Mouse (Mus musculus): ENCODE results near the gene Fcho2. TPM values are rescaled to one million over a fixed set of nuclear protein-coding genes. Genes with fewer than 3 reads are reported as not detected.
A peak's percentile ranks its signal among the peaks of the same experiment; 100 is the strongest.
"Not testable (repeated sequence)": the region's sequence is repeated elsewhere in the genome, so short reads cannot be mapped to it uniquely, and the experiment has no call there.

Gene Fcho2
- 29.0 and 31.2 TPM in 2 replicates for polyA plus RNA-seq (2012; rRNA removed)

DNA sequence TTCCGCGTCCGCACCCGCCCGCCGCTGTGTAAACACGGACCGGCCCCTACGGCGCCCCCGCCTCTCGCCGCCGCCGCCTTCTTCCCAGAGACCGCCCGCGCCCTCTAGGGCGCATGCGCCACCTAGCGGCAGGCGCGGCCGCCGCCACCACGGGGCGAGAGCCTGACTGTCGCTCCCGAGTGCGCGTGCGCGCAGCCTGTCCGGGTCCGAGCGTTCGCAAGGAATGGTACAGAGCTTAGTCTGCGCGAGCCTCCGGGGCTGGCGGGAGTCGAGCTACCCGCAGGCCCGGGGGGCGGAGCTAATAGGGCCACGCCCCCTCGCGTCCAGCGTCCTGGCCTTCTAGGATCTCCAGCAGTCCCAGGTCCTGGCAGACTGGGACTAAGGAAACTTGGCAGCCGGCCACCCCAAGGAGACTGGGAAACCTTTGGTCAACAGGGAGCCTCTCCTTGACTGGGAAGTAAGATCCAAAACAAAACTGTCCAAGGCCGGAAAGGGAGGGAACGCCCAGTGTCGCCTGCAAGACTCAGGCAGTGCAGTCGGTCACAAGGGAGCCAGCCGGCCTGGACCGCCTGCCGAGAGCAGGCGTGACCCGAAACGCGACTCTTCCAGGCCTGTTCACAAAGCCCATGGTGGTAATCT lies at the start of gene Fcho2:
Gene Fcho2, minus strand, starts transcription at position 303 of the 639 bp plus-strand sequence.
- TF ChIP-seq CTCF (IDR thresholded peaks at IDR 0.05; ENCODE audit: borderline replicate concordance, extremely low read depth, insufficient read depth, insufficient read length) (peak; percentile 85), POLR2A (IDR thresholded peaks at IDR 0.05; ENCODE audit: borderline replicate concordance, extremely low read depth, insufficient read depth, insufficient read length, poor library complexity, severe bottlenecking) (peak; percentile 66)
- DNase-seq (ENCODE audit: low read depth), result peak; percentile 98

DNA sequence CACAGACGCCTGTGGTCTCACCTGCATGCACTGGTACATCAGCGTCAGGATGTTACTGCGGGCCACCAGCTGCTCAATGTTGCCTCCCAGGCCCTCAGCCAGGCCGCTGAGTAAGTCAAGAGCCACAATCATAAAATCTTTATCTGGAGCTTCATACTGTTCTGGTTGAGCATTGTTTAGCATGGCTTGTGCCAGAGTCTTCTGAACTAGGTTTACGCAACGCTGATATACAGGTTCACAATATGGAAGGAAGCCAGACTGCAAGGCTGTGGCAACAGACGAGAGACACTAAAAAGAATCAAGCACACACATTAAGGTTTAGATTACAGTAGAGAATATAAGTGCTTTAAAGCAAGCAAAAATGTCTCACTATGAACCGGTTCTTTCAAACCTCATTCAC lies 40.0 kb upstream of the Fcho2 start:
- TF ChIP-seq CTCF (IDR thresholded peaks at IDR 0.05; ENCODE audit: borderline replicate concordance, extremely low read depth, insufficient read depth, insufficient read length) (no peak), POLR2A (IDR thresholded peaks at IDR 0.05; ENCODE audit: borderline replicate concordance, extremely low read depth, insufficient read depth, insufficient read length, poor library complexity, severe bottlenecking) (no peak)
- DNase-seq (ENCODE audit: low read depth), result no peak

DNA sequence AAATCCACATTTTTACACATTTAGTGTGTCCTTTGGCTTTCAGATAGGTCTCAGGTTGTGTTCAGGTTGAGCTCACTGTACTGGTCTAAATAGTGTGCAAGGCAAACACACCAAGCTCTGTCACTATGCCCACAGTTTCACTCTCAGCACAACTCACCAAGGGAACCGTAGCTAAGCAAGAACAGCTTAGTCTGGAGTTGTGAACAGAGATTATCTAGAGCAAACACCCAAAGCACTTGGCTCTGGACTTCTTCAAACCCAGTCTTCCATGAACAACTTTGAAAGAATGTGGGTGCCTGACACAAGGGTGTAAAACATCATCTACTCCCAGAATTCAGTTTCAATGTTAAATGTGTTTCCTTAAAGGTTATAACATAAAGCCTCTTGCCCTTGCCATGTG lies 30.5 kb upstream of the Fcho2 start:
- no peak for DNase-seq (ENCODE audit: low read depth)
- TF ChIP-seq POLR2A (IDR thresholded peaks at IDR 0.05; ENCODE audit: borderline replicate concordance, extremely low read depth, insufficient read depth, insufficient read length, poor library complexity, severe bottlenecking) (no peak), CTCF (IDR thresholded peaks at IDR 0.05; ENCODE audit: borderline replicate concordance, extremely low read depth, insufficient read depth, insufficient read length) (no peak)

DNA sequence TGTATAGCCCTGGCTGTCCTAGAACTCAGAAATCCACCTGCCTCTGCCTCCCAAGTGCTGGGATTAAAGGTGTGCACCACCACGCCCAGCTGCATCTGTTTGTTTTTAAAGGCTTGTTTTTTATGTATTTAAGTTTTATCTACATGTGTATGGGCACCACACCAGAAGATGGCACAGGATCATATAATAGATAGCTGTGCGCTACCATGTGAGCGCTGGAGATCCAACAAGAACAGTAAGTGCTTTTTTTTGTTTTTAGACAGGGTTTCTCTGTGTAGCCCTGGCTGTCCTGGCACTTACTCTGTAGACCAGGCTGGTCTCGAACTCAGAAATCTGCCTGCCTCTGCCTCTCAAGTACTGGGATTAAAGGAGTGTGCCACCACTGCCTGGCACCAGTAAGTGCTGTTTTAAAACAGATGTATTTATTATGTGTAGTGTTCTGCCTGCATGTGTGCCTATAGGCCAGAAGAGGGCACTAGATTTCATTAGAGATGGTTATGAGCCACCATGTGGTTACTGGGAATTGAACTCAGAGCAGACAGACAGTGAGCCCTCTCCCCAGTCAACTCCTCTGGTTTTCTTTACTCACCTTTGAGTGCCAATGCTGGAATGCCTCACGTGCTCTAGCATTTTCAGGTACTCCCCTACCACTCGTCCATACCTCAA lies 21.3 kb upstream of the Fcho2 start:
- TF ChIP-seq POLR2A (IDR thresholded peaks at IDR 0.05; ENCODE audit: borderline replicate concordance, extremely low read depth, insufficient read depth, insufficient read length, poor library complexity, severe bottlenecking) (no peak), CTCF (IDR thresholded peaks at IDR 0.05; ENCODE audit: borderline replicate concordance, extremely low read depth, insufficient read depth, insufficient read length) (no peak)
- DNase-seq (ENCODE audit: low read depth), result no peak

DNA sequence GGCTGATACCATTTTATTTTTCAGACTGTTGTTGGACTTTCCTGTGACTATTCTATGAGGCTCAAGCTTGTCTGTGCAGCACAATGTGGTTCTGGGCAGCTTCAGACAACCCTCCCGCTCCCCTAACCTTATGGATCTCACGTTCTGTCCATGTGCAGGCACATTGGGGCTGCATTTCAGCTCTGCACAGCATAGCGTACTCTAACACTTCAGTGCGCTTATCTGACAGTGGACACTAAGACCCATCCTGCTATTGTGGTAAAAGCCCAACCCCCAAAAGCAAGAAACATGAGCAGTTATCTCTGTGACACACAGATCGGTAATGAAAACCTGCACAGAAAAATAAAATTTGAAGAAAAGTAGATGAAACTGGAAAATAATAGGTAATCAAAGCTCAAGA lies 20.5 kb upstream of the Fcho2 start:
- no peak for TF ChIP-seq CTCF (IDR thresholded peaks at IDR 0.05; ENCODE audit: borderline replicate concordance, extremely low read depth, insufficient read depth, insufficient read length)
- TF ChIP-seq POLR2A (IDR thresholded peaks at IDR 0.05; ENCODE audit: borderline replicate concordance, extremely low read depth, insufficient read depth, insufficient read length, poor library complexity, severe bottlenecking), result no peak
- no peak for DNase-seq (ENCODE audit: low read depth)

DNA sequence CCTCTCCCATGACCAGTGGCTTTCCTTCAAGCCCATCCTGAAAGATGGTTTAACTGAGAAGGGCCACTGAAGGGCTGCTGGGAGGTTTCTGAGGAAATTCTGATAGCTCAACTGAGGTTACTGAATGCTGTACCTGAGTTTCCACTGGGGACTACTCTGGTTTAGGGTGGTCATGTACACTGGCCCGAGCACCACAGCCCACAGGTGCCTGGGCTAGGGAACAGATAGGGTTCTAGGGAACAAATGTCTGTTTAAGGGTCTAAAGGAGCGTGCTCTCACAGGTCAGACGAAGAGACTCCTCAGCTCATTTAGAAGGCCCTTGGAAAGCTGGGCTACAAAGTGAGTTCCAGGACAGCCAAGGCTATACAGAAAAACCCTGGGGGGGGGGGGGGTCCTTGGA lies 19.5 kb upstream of the Fcho2 start:
- TF ChIP-seq POLR2A (IDR thresholded peaks at IDR 0.05; ENCODE audit: borderline replicate concordance, extremely low read depth, insufficient read depth, insufficient read length, poor library complexity, severe bottlenecking) (no peak), CTCF (IDR thresholded peaks at IDR 0.05; ENCODE audit: borderline replicate concordance, extremely low read depth, insufficient read depth, insufficient read length) (no peak)

DNA sequence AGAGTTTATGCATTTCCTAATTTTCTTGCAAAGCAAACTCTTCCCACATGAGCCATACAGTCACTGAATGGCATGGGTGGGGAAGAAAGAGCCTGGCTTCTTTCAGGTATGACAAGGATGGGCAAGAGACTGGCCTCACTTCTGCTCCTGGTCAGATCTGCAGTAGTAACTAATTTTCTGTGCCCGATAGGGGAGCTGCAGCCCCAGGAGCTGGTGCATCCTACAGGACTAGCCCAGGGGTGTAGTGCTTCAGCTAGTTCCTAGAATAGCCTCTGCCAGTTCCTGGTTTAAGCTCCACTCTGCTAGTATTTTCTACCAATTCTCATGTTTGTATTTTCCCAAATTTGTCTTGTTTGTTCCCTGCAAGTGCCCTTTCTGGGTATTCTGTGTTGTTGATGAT lies 18.9 kb upstream of the Fcho2 start:
- DNase-seq (ENCODE audit: low read depth), result no peak
- no peak for TF ChIP-seq CTCF (IDR thresholded peaks at IDR 0.05; ENCODE audit: borderline replicate concordance, extremely low read depth, insufficient read depth, insufficient read length)
- TF ChIP-seq POLR2A (IDR thresholded peaks at IDR 0.05; ENCODE audit: borderline replicate concordance, extremely low read depth, insufficient read depth, insufficient read length, poor library complexity, severe bottlenecking), result no peak

More for the DNA sequence above, 19.5 kb upstream of the Fcho2 start:
- DNase-seq (ENCODE audit: low read depth), result no peak

DNA sequence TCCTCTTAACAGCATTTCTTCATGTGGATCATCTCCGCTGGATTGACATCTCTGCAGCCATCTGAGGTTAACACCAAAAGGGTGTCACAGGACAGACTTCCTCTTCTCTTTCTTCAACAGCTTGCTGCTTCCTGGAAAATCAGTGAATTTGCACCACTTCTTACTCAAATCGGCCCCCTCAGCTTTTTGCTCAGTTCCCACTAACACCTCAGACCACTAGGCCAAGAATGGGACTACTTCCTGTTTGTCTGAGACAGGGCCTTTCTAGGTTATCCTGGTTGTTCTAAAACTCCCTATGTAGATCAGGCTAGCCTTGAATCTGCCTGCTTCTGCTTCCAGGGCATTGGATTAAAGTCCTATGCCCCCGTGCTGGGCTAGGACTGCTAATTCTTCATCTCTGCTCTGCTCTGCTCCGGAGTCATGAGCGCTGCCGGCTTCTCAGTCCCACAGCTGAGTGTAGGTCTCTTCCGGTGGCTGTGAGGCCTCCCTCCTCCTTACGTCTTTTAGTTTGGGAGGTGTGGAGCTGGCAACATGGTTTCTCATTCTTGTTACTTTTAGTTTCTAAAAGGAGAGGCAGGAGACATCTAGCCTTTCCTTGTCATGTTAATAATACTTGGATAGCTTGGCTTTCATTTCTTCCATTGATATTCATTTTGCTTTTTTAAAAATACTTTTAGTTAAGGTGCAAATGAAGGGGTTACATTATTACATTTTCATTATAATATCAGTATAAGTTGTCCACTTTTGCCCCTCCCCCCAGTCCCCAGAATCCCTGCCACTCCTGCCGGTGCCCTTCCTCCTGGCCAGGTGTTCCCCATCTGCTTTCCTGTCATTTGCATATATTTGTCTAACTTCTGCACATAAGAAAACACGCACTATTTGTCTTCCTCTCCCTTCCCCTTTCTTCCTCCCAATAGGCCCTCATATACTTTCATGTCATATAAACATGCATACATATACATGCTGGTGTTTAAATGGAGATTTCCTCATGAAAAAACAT lies 17.5 kb upstream of the Fcho2 start:
- TF ChIP-seq POLR2A (IDR thresholded peaks at IDR 0.05; ENCODE audit: borderline replicate concordance, extremely low read depth, insufficient read depth, insufficient read length, poor library complexity, severe bottlenecking) (no peak), CTCF (IDR thresholded peaks at IDR 0.05; ENCODE audit: borderline replicate concordance, extremely low read depth, insufficient read depth, insufficient read length) (no peak)
- no peak for DNase-seq (ENCODE audit: low read depth)

DNA sequence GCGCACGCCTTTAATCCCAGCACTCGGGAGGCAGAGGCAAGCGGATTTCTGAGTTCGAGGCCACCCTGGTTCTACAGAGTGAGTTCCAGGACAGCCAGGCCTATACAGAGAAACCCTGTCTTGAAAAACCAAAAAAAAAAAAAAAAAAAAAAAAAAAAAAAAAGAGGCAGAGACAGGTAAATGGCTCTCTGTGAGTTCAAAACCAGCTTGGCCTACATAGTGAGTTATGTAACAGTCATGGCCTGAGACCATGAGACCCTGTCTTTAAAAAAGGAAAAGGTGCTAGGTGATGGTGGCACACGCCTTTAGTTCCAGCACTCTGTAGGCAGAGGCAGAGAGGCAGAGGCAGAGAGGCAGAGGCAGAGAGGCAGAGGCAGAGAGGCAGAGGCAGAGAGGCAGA lies 13.8 kb upstream of the Fcho2 start:
- not testable (repeated sequence) for DNase-seq (ENCODE audit: low read depth)

DNA sequence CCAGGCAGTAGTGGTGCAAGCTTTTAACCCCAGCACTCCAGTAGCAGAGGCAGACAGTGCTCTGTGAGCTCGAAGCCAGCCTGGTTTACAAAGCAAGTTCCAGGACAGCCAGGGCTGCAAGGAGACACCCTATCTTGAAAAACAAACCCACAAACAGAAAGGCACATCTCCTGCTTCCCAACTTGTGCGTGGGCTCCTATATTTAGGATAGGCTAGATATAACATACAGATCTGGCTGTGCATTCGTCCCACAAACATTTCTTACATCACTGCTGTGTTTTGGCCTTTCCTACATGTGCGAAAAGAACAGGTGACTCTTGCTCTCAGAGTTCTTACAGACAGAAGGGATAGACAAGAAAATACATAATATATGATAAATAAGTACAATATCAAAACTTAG lies 10.3 kb upstream of the Fcho2 start:
- TF ChIP-seq CTCF (IDR thresholded peaks at IDR 0.05; ENCODE audit: borderline replicate concordance, extremely low read depth, insufficient read depth, insufficient read length) (no peak), POLR2A (IDR thresholded peaks at IDR 0.05; ENCODE audit: borderline replicate concordance, extremely low read depth, insufficient read depth, insufficient read length, poor library complexity, severe bottlenecking) (no peak)
- DNase-seq (ENCODE audit: low read depth), result no peak

DNA sequence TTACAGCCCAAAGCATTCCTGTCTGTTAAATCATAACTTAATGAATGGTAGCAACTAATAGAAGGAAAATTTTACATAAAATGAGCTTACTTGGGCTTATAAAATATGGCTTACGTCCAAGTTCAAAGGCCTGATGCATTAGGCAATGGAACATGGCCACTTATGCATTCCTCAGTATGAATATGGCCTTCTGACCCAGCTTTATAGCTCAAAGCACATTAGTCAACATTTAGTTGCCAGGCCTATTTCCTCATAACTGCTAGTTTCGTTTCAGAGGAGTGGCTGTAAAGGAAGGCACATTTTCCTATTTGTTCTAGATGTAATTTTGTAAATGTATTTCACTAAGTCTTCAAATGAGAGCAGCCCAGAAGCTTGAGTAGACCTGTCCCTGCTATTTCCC lies 3.8 kb upstream of the Fcho2 start:
- TF ChIP-seq POLR2A (IDR thresholded peaks at IDR 0.05; ENCODE audit: borderline replicate concordance, extremely low read depth, insufficient read depth, insufficient read length, poor library complexity, severe bottlenecking) (no peak), CTCF (IDR thresholded peaks at IDR 0.05; ENCODE audit: borderline replicate concordance, extremely low read depth, insufficient read depth, insufficient read length) (no peak)
- no peak for DNase-seq (ENCODE audit: low read depth)

Data from brain, embryonic 14.5 days (tissue).